8 mouse cellular contexts compared by ENCODE assay signal in genomic region chr2:126675169-126676121, GRCm38 (mm10). TPM values are rescaled to one million over a fixed set of nuclear protein-coding genes. Genes with fewer than 3 reads are reported as not detected.
DNase-seq lines count a peak whose midpoint lies in the region; ATAC-seq and TF ChIP-seq lines count a peak whose summit lies in the region.

No protein-coding gene starts in this region.

- peaks cover 8% of the 10 kb centered on the region; the same call in 1 of the 2 replicates for H3K36me3 ChIP-seq in lung, embryonic 15.5 days

- no peak for TF ChIP-seq CTCF in olfactory bulb, adult 2 months (IDR thresholded peaks at IDR 0.05; ENCODE audit: insufficient read depth, low read depth, low read length)

- DNase-seq in MN1 (ENCODE audit: low spot score) = peak; percentile 93
- DNase-seq in cerebellum, adult 8-10 months = peak; percentile 89
- peak; percentile 90 for DNase-seq in forelimb bud, embryonic 11.5 days (ENCODE audit: low read depth, low spot score)
- peak; percentile 74 for DNase-seq in layer of hippocampus, adult 9-10 months (ENCODE audit: low spot score)
- DNase-seq in thymus, adult 18-20 months = peak; percentile 66 to 81

- H3K27me3 ChIP-seq in lung, embryonic 15.5 days = no peaks in the 10 kb centered on the region

- H3K9ac ChIP-seq in lung, embryonic 15.5 days = peak overlapping the region; percentile 97

- peak overlapping the region; percentile 100 for H3K27ac ChIP-seq in lung, embryonic 15.5 days
- H3K27ac ChIP-seq in olfactory bulb, adult 2 months (ENCODE audit: insufficient read depth, low read depth, low read length) = peak overlapping the region; percentile 97

- H3K9me3 ChIP-seq in lung, embryonic 15.5 days = no peaks in the 10 kb centered on the region

- WGBS in lung, embryonic 15.5 days = under 1% methylated on average over 85 of the region's 99 CpGs
- WGBS in olfactory bulb, adult 2 months = under 1% methylated on average over 99 of the region's 99 CpGs

- peak overlapping the region; percentile 69 for H3K4me2 ChIP-seq in lung, embryonic 15.5 days

- H3K4me1 ChIP-seq in lung, embryonic 15.5 days = peaks cover 26% of the 10 kb centered on the region
- H3K4me1 ChIP-seq in olfactory bulb, adult 2 months (ENCODE audit: control insufficient read depth, insufficient read depth, low read length) = peaks cover 5% of the 10 kb centered on the region; the same call in 1 of the 2 replicates

- peak; percentile 55 to 70 for ATAC-seq in hematopoietic stem cell, adult 5-6 weeks (replicated peaks in 1 of 2; ENCODE audit: insufficient read depth in 1 of 2, low FRiP score in 2 of 2, low TSS enrichment in 1 of 2, low read depth in 1 of 2, poor library complexity in 2 of 2, severe bottlenecking in 2 of 2)
- peak; percentile 92 for ATAC-seq in lung, embryonic 15.5 days (ENCODE audit: borderline replicate concordance, extremely low read depth, low FRiP score, low TSS enrichment)

- TF ChIP-seq POLR2A in olfactory bulb, adult 2 months (IDR thresholded peaks at IDR 0.05; ENCODE audit: insufficient read depth, low read depth, low read length) = peak; percentile 50

- H3K4me3 ChIP-seq in lung, embryonic 15.5 days = peak overlapping the region; percentile 95
- H3K4me3 ChIP-seq in olfactory bulb, adult 2 months (ENCODE audit: insufficient read depth, low read depth, low read length) = peak overlapping the region; percentile 98

RNA-seq across cellular contexts. Expression of gene Gabpb1, which starts 0.7 kb away (rescaled TPM):
- total RNA-seq in hematopoietic stem cell, adult 5-6 weeks (2017) = 71.6 and 85.9 TPM in 2 replicates
- polyA plus RNA-seq in lung, embryonic 15.5 days (2015; fragmentation: Nextera tagmentation; extraction: Ambion mirVana) = 61.8 and 62.0 TPM in 2 replicates
- polyA plus RNA-seq in olfactory bulb, adult 2 months (2012; ENCODE audit: insufficient read depth, insufficient read length, low replicate concordance, missing spikeins) = not detected in 2 replicates

RNA-seq across cellular contexts. Expression of gene Usp8, which starts 31.7 kb away (rescaled TPM):
- 60.9 and 76.4 TPM in 2 replicates for total RNA-seq in hematopoietic stem cell, adult 5-6 weeks (2017)
- polyA plus RNA-seq in lung, embryonic 15.5 days (2015; fragmentation: Nextera tagmentation; extraction: Ambion mirVana) = 40.8 and 44.1 TPM in 2 replicates
- not detected in 2 replicates for polyA plus RNA-seq in olfactory bulb, adult 2 months (2012; ENCODE audit: insufficient read depth, insufficient read length, low replicate concordance, missing spikeins)

RNA-seq across cellular contexts. Expression of gene Hdc, which starts 56.3 kb away (rescaled TPM):
- 8.3 and 24.1 TPM in 2 replicates for total RNA-seq in hematopoietic stem cell, adult 5-6 weeks (2017)
- 5.4 and 7.4 TPM in 2 replicates for polyA plus RNA-seq in lung, embryonic 15.5 days (2015; fragmentation: Nextera tagmentation; extraction: Ambion mirVana)
- polyA plus RNA-seq in olfactory bulb, adult 2 months (2012; ENCODE audit: insufficient read depth, insufficient read length, low replicate concordance, missing spikeins) = not detected in 2 replicates

Comparison
In these comparisons a context has a peak if more than half of its experiments do, and no peak if none do; other contexts are left out.
1. Peak in every context shown above with its lines: DNase-seq, ATAC-seq, H3K4me3 ChIP-seq and H3K27ac ChIP-seq.